Mouse (Mus musculus): ENCODE data around the gene Sash1.

- TF ChIP-seq POLR2A (IDR thresholded peaks at IDR 0.05; ENCODE audit: extremely low read depth, insufficient read depth, low read length), result no peak
- no peak for TF ChIP-seq CTCF (IDR thresholded peaks at IDR 0.05; ENCODE audit: low read depth, low read length)
Observed at GRCm38 (mm10) chr10:8872788-8873187, 13.1 kb downstream of the Sash1 start.

Data from liver, adult 2 months (tissue).